Mouse (Mus musculus): ENCODE measurements around the gene Dhx9. TPM values are rescaled to one million over a fixed set of nuclear protein-coding genes. Genes with fewer than 3 reads are reported as not detected.
A peak's percentile ranks its signal among the peaks of the same experiment; 100 is the strongest.

The Dhx9 gene
- polyA plus RNA-seq, 1 experiment = 47.2 TPM

GRCm38 (mm10) chr1:153506266-153506665, 18.8 kb upstream of the Dhx9 start:
- Histone ChIP-seq H3K4me1 (ENCODE audit: control insufficient read depth, insufficient read depth, low read length) (no peaks in the 10 kb centered on the region), H3K27ac (ENCODE audit: insufficient read depth, low read length) (no peak overlapping the region), H3K4me3 (ENCODE audit: insufficient read depth, low read length) (no peak overlapping the region)
- no peak for TF ChIP-seq CTCF (IDR thresholded peaks at IDR 0.05; ENCODE audit: extremely low read depth, insufficient read depth, low read length)
- no peak for TF ChIP-seq POLR2A (IDR thresholded peaks at IDR 0.05; ENCODE audit: extremely low read depth, insufficient read depth, low read length)

- Histone ChIP-seq H3K4me1 (ENCODE audit: control insufficient read depth, insufficient read depth, low read length) (no peaks in the 10 kb centered on the region), H3K27ac (ENCODE audit: insufficient read depth, low read length) (peak overlapping the region; percentile 42; the same call in 1 of the 2 replicates), H3K4me3 (ENCODE audit: insufficient read depth, low read length) (no peak overlapping the region)
- TF ChIP-seq POLR2A (IDR thresholded peaks at IDR 0.05; ENCODE audit: extremely low read depth, insufficient read depth, low read length) (no peak), CTCF (IDR thresholded peaks at IDR 0.05; ENCODE audit: extremely low read depth, insufficient read depth, low read length) (no peak)
Observed at GRCm38 (mm10) chr1:153501644-153502321, 14.3 kb upstream of the Dhx9 start.

GRCm38 (mm10) chr1:153500030-153500429, 12.6 kb upstream of the Dhx9 start:
- no peak overlapping the region for H3K4me3 ChIP-seq (ENCODE audit: insufficient read depth, low read length)
- H3K27ac ChIP-seq (ENCODE audit: insufficient read depth, low read length) = no peak overlapping the region
- H3K4me1 ChIP-seq (ENCODE audit: control insufficient read depth, insufficient read depth, low read length) = no peaks in the 10 kb centered on the region
- TF ChIP-seq CTCF (IDR thresholded peaks at IDR 0.05; ENCODE audit: extremely low read depth, insufficient read depth, low read length) (no peak), POLR2A (IDR thresholded peaks at IDR 0.05; ENCODE audit: extremely low read depth, insufficient read depth, low read length) (no peak)

GRCm38 (mm10) chr1:153496030-153496429, 8.6 kb upstream of the Dhx9 start:
- Histone ChIP-seq H3K4me1 (ENCODE audit: control insufficient read depth, insufficient read depth, low read length) (no peaks in the 10 kb centered on the region), H3K27ac (ENCODE audit: insufficient read depth, low read length) (no peak overlapping the region), H3K4me3 (ENCODE audit: insufficient read depth, low read length) (no peak overlapping the region)
- TF ChIP-seq POLR2A (IDR thresholded peaks at IDR 0.05; ENCODE audit: extremely low read depth, insufficient read depth, low read length) = no peak
- TF ChIP-seq CTCF (IDR thresholded peaks at IDR 0.05; ENCODE audit: extremely low read depth, insufficient read depth, low read length) = no peak

- TF ChIP-seq CTCF (IDR thresholded peaks at IDR 0.05; ENCODE audit: extremely low read depth, insufficient read depth, low read length) (no peak), POLR2A (IDR thresholded peaks at IDR 0.05; ENCODE audit: extremely low read depth, insufficient read depth, low read length) (no peak)
- H3K4me3 ChIP-seq (ENCODE audit: insufficient read depth, low read length) = no peak overlapping the region
Observed at GRCm38 (mm10) chr1:153493931-153494330, 6.5 kb upstream of the Dhx9 start.

GRCm38 (mm10) chr1:153493338-153493737, 5.9 kb upstream of the Dhx9 start:
- no peaks in the 10 kb centered on the region for H3K4me1 ChIP-seq (ENCODE audit: control insufficient read depth, insufficient read depth, low read length)
- H3K27ac ChIP-seq (ENCODE audit: insufficient read depth, low read length) = no peak overlapping the region
- no peak overlapping the region for H3K4me3 ChIP-seq (ENCODE audit: insufficient read depth, low read length)
- no peak for TF ChIP-seq POLR2A (IDR thresholded peaks at IDR 0.05; ENCODE audit: extremely low read depth, insufficient read depth, low read length)
- TF ChIP-seq CTCF (IDR thresholded peaks at IDR 0.05; ENCODE audit: extremely low read depth, insufficient read depth, low read length) = no peak

More at GRCm38 (mm10) chr1:153493931-153494330, 6.5 kb upstream of the Dhx9 start:
- Histone ChIP-seq H3K27ac (ENCODE audit: insufficient read depth, low read length) (no peak overlapping the region), H3K4me1 (ENCODE audit: control insufficient read depth, insufficient read depth, low read length) (no peaks in the 10 kb centered on the region)

- no peaks in the 10 kb centered on the region for H3K4me1 ChIP-seq (ENCODE audit: control insufficient read depth, insufficient read depth, low read length)
- TF ChIP-seq POLR2A (IDR thresholded peaks at IDR 0.05; ENCODE audit: extremely low read depth, insufficient read depth, low read length) (no peak), CTCF (IDR thresholded peaks at IDR 0.05; ENCODE audit: extremely low read depth, insufficient read depth, low read length) (no peak)
- no peak overlapping the region for H3K27ac ChIP-seq (ENCODE audit: insufficient read depth, low read length)
- no peak overlapping the region for H3K4me3 ChIP-seq (ENCODE audit: insufficient read depth, low read length)
Observed at GRCm38 (mm10) chr1:153491822-153492221, 4.4 kb upstream of the Dhx9 start.

GRCm38 (mm10) chr1:153491345-153491744, 3.9 kb upstream of the Dhx9 start:
- no peaks in the 10 kb centered on the region for H3K4me1 ChIP-seq (ENCODE audit: control insufficient read depth, insufficient read depth, low read length)
- H3K4me3 ChIP-seq (ENCODE audit: insufficient read depth, low read length) = no peak overlapping the region
- no peak for TF ChIP-seq CTCF (IDR thresholded peaks at IDR 0.05; ENCODE audit: extremely low read depth, insufficient read depth, low read length)
- TF ChIP-seq POLR2A (IDR thresholded peaks at IDR 0.05; ENCODE audit: extremely low read depth, insufficient read depth, low read length) = no peak
- H3K27ac ChIP-seq (ENCODE audit: insufficient read depth, low read length) = no peak overlapping the region

GRCm38 (mm10) chr1:153489963-153490362, 2.5 kb upstream of the Dhx9 start:
- H3K4me3 ChIP-seq (ENCODE audit: insufficient read depth, low read length) = no peak overlapping the region
- TF ChIP-seq POLR2A (IDR thresholded peaks at IDR 0.05; ENCODE audit: extremely low read depth, insufficient read depth, low read length) = no peak
- no peak for TF ChIP-seq CTCF (IDR thresholded peaks at IDR 0.05; ENCODE audit: extremely low read depth, insufficient read depth, low read length)
- H3K27ac ChIP-seq (ENCODE audit: insufficient read depth, low read length) = no peak overlapping the region; the same call in 1 of the 2 replicates
- 0 out of 2 replicates have a peak, but pooled peaks cover 2% of the 10 kb centered on the region for H3K4me1 ChIP-seq (ENCODE audit: control insufficient read depth, insufficient read depth, low read length)

GRCm38 (mm10) chr1:153489540-153489939, 2.1 kb upstream of the Dhx9 start:
- no peak overlapping the region; the same call in 1 of the 2 replicates for H3K27ac ChIP-seq (ENCODE audit: insufficient read depth, low read length)
- H3K4me1 ChIP-seq (ENCODE audit: control insufficient read depth, insufficient read depth, low read length) = 0 out of 2 replicates have a peak, but pooled peaks cover 2% of the 10 kb centered on the region
- H3K4me3 ChIP-seq (ENCODE audit: insufficient read depth, low read length) = no peak overlapping the region
- TF ChIP-seq POLR2A (IDR thresholded peaks at IDR 0.05; ENCODE audit: extremely low read depth, insufficient read depth, low read length) (no peak), CTCF (IDR thresholded peaks at IDR 0.05; ENCODE audit: extremely low read depth, insufficient read depth, low read length) (no peak)

All from cortical plate, adult 2 months (tissue).